Comparison of ENCODE assay signal across 23 mouse cellular contexts in genomic region chr2:75252829-75253228, GRCm38 (mm10).
DNase-seq lines count a peak whose midpoint lies in the region; ATAC-seq and TF ChIP-seq lines count a peak whose summit lies in the region.
"Had no signal": no experiment of that assay in that cellular context is flagged by ENCODE, and none has a peak within 500 bp of the region (broad histone marks: within the 10 kb centered on the region; RNA-seq: fewer than 3 reads in every experiment).

No protein-coding gene starts in this region.

- TF ChIP-seq POLR2A in brain, embryonic 14.5 days (IDR thresholded peaks at IDR 0.05; ENCODE audit: borderline replicate concordance, extremely low read depth, insufficient read depth, insufficient read length, poor library complexity, severe bottlenecking): no peak

- H3K27ac ChIP-seq in limb, embryonic 13.5 days: no peak overlapping the region
- no peak overlapping the region for H3K27ac ChIP-seq in hindbrain, embryonic 16.5 days (ENCODE audit: low read depth, low read length)
- no peak overlapping the region for H3K27ac ChIP-seq in midbrain, embryonic 10.5 days (replicated peaks)
- H3K27ac ChIP-seq: embryonic facial prominence, embryonic 12.5 days; embryonic facial prominence, embryonic 15.5 days; heart, adult 2 months; heart, embryonic 10.5 days; heart, embryonic 13.5 days; hindbrain, embryonic 14.5 days had no signal

- H3K4me3 ChIP-seq in limb, embryonic 13.5 days: no peak overlapping the region
- no peak overlapping the region for H3K4me3 ChIP-seq in hindbrain, embryonic 16.5 days (ENCODE audit: low read length)
- H3K4me3 ChIP-seq in midbrain, embryonic 10.5 days: no peak overlapping the region
- H3K4me3 ChIP-seq: embryonic facial prominence, embryonic 12.5 days; embryonic facial prominence, embryonic 15.5 days; heart, adult 2 months; heart, embryonic 10.5 days; heart, embryonic 13.5 days had no signal

- H3K9ac ChIP-seq in limb, embryonic 13.5 days: no peak overlapping the region
- no peak overlapping the region for H3K9ac ChIP-seq in hindbrain, embryonic 16.5 days (ENCODE audit: low read depth, low read length)
- H3K9ac ChIP-seq: embryonic facial prominence, embryonic 12.5 days; embryonic facial prominence, embryonic 15.5 days; heart, embryonic 13.5 days; hindbrain, embryonic 14.5 days had no signal

- peaks cover 70% of the 10 kb centered on the region for H3K27me3 ChIP-seq in limb, embryonic 13.5 days
- no peaks in the 10 kb centered on the region for H3K27me3 ChIP-seq in hindbrain, embryonic 16.5 days (replicated peaks; ENCODE audit: control insufficient read depth, insufficient read depth, low read length)
- H3K27me3 ChIP-seq in midbrain, embryonic 10.5 days (ENCODE audit: low read depth, poor library complexity, severe bottlenecking): no peaks in the 10 kb centered on the region
- H3K27me3 ChIP-seq: embryonic facial prominence, embryonic 12.5 days; embryonic facial prominence, embryonic 15.5 days; heart, embryonic 13.5 days had no signal

- H3K36me3 ChIP-seq in limb, embryonic 13.5 days: no peaks in the 10 kb centered on the region
- H3K36me3 ChIP-seq in hindbrain, embryonic 16.5 days (ENCODE audit: control insufficient read depth, insufficient read depth, low read length): no peaks in the 10 kb centered on the region
- no peaks in the 10 kb centered on the region for H3K36me3 ChIP-seq in midbrain, embryonic 10.5 days
- H3K36me3 ChIP-seq: embryonic facial prominence, embryonic 12.5 days; embryonic facial prominence, embryonic 15.5 days; heart, embryonic 10.5 days; heart, embryonic 13.5 days had no signal

- ATAC-seq in limb, embryonic 13.5 days (ENCODE audit: low FRiP score, low read depth): no peak
- no peak for ATAC-seq in megakaryocyte progenitor cell, adult 5-6 weeks (replicated peaks; ENCODE audit: poor library complexity)
- ATAC-seq in hindbrain, embryonic 16.5 days: no peak
- ATAC-seq: CD4-positive, CD25-positive, alpha-beta regulatory T cell, adult 4 months; forebrain, embryonic 14.5 days had no signal

- 31% methylated on average over 8 of the region's 8 CpGs for WGBS in limb, embryonic 13.5 days
- 52% methylated on average over 8 of the region's 8 CpGs for WGBS in hindbrain, embryonic 16.5 days
- WGBS in midbrain, embryonic 10.5 days: 89% methylated on average over 8 of the region's 8 CpGs

- DNase-seq in brain, embryonic 14.5 days (ENCODE audit: low read depth): peak; percentile 19
- peak; percentile 58 for DNase-seq in forelimb bud, embryonic 11.5 days (ENCODE audit: low read depth, low spot score)
- no peak for DNase-seq in midbrain, embryonic 10.5 days (ENCODE audit: low spot score)
- DNase-seq: adrenal gland, adult 2 months; adrenal gland, postnatal 14 days; cerebellum, adult 18-20 months; cerebellum, adult 9-10 months; cerebellum, postnatal 14 days; gastrocnemius, postnatal 10 days; gastrocnemius, postnatal 36 days; heart, adult 2 months; heart, postnatal 14 days; heart, postnatal 4 days had no signal

- 0 out of 2 replicates have a peak overlapping the region, but pooled peaks have one; percentile 7 for H3K4me2 ChIP-seq in limb, embryonic 13.5 days (replicated peaks)
- no peak overlapping the region for H3K4me2 ChIP-seq in hindbrain, embryonic 16.5 days (ENCODE audit: low read length)
- H3K4me2 ChIP-seq: embryonic facial prominence, embryonic 12.5 days; embryonic facial prominence, embryonic 15.5 days; heart, embryonic 13.5 days; hindbrain, embryonic 14.5 days had no signal

- peaks cover 12% of the 10 kb centered on the region for H3K4me1 ChIP-seq in limb, embryonic 13.5 days
- H3K4me1 ChIP-seq in hindbrain, embryonic 16.5 days (ENCODE audit: control insufficient read depth, insufficient read depth, low read depth, low read length): no peaks in the 10 kb centered on the region
- no peaks in the 10 kb centered on the region for H3K4me1 ChIP-seq in midbrain, embryonic 10.5 days
- H3K4me1 ChIP-seq: embryonic facial prominence, embryonic 12.5 days; embryonic facial prominence, embryonic 15.5 days; heart, embryonic 10.5 days; heart, embryonic 13.5 days had no signal

- H3K9me3 ChIP-seq in limb, embryonic 13.5 days: no peaks in the 10 kb centered on the region
- H3K9me3 ChIP-seq in hindbrain, embryonic 16.5 days (ENCODE audit: control insufficient read depth, low read length): no peaks in the 10 kb centered on the region
- no peaks in the 10 kb centered on the region for H3K9me3 ChIP-seq in midbrain, embryonic 10.5 days (replicated peaks)
- H3K9me3 ChIP-seq: embryonic facial prominence, embryonic 12.5 days; embryonic facial prominence, embryonic 15.5 days; heart, embryonic 10.5 days; heart, embryonic 13.5 days had no signal

- TF ChIP-seq CTCF in brain, embryonic 14.5 days (IDR thresholded peaks at IDR 0.05; ENCODE audit: borderline replicate concordance, extremely low read depth, insufficient read depth, insufficient read length): no peak
